Mouse (Mus musculus) hindbrain, embryonic 16.5 days (tissue): ENCODE data around the gene Esrrg. TPM values are rescaled to one million over a fixed set of nuclear protein-coding genes. Genes with fewer than 3 reads are reported as not detected.

Source experiments
- ATAC-seq: fragments of 200-750 bp; cut with Nextera tagmentation; 2 replicates; pipeline ENCODE4 v1.8.0; 2017; ENCODE audit warnings: moderate TSS enrichment, moderate library complexity
- H3K27ac ChIP-seq: fragments of 300-500 bp; sonication (generic); 2 replicates; pipeline ENCODE4 v1.5.1; 2014; ENCODE audit warnings: low read depth, mild to moderate bottlenecking, control low read depth, low read length, moderate library complexity
- H3K27me3 ChIP-seq: fragments of 300-500 bp; sonication (generic); replicated peaks from 2 replicates; pipeline ENCODE4 v1.6.1; 2014; ENCODE audit warnings: low read length; ENCODE audit not compliant: control insufficient read depth, insufficient read depth
- H3K36me3 ChIP-seq: fragments of 300-500 bp; sonication (generic); 2 replicates; pipeline ENCODE4 v1.6.1; 2014; ENCODE audit warnings: mild to moderate bottlenecking, low read length, moderate library complexity, mixed read lengths; ENCODE audit not compliant: control insufficient read depth, insufficient read depth
- H3K4me1 ChIP-seq: fragments of 300-500 bp; sonication (generic); 2 replicates; pipeline ENCODE4 v1.6.1; 2014; ENCODE audit warnings: low read depth, low read length; ENCODE audit not compliant: control insufficient read depth, insufficient read depth
- H3K4me2 ChIP-seq: fragments of 300-500 bp; sonication (generic); 2 replicates; pipeline ENCODE4 v1.6.1; 2014; ENCODE audit warnings: mild to moderate bottlenecking, low read length, control low read depth, moderate library complexity
- H3K4me3 ChIP-seq: fragments of 300-500 bp; sonication (generic); 2 replicates; pipeline ENCODE4 v1.5.1; 2014; ENCODE audit warnings: mild to moderate bottlenecking, low read length, control low read depth, moderate library complexity
- H3K9ac ChIP-seq: fragments of 300-500 bp; sonication (generic); 2 replicates; pipeline ENCODE4 v1.6.1; 2014; ENCODE audit warnings: low read depth, mild to moderate bottlenecking, control low read depth, low read length, moderate library complexity
- H3K9me3 ChIP-seq: fragments of 300-500 bp; sonication (generic); 2 replicates; pipeline ENCODE4 v1.6.1; 2014; ENCODE audit warnings: mild to moderate bottlenecking, low read length, moderate library complexity; ENCODE audit not compliant: control insufficient read depth
- WGBS: fragments of 180-500 bp; shearing (Covaris S2); extraction: QIAGEN DNeasy Blood & Tissue Kit; methylation state at CpG from one replicate; pipeline ENCODE4 v1.1.7; 2014; 5-methylcytosine and 5-hydroxymethylcytosine counted together
- polyA plus RNA-seq: library from polyadenylated mRNA; unstranded; fragments of >200 nt; fragmentation: Nextera tagmentation; extraction: Ambion mirVana; gene quantifications from 2 replicates; pipeline ENCODE4 v1.2.1, GENCODE M21; 2015

Gene Esrrg
- polyA plus RNA-seq, 1 experiment from 2014 or later = 38.6 TPM

GRCm38 (mm10) chr1:187799300-187799699, 190.7 kb downstream of the Esrrg start:
- Histone ChIP-seq H3K4me1 (no peaks in the 10 kb centered on the region), H3K9ac (no peak overlapping the region), H3K4me2 (no peak overlapping the region), H3K36me3 (no peaks in the 10 kb centered on the region), H3K9me3 (no peaks in the 10 kb centered on the region), H3K27ac (no peak overlapping the region), H3K27me3 (no peaks in the 10 kb centered on the region), H3K4me3 (no peak overlapping the region)
- 58% methylated on average over 7 of the region's 7 CpGs for WGBS
- no peak for ATAC-seq

GRCm38 (mm10) chr1:187800761-187801160, 192.2 kb downstream of the Esrrg start:
- Histone ChIP-seq H3K4me2 (no peak overlapping the region), H3K4me3 (no peak overlapping the region), H3K27me3 (no peaks in the 10 kb centered on the region), H3K9me3 (no peaks in the 10 kb centered on the region), H3K9ac (no peak overlapping the region), H3K36me3 (no peaks in the 10 kb centered on the region), H3K4me1 (no peaks in the 10 kb centered on the region), H3K27ac (no peak overlapping the region)
- ATAC-seq = no peak
- 80% methylated on average over 10 of the region's 10 CpGs for whole genome bisulfite sequencing

GRCm38 (mm10) chr1:187803566-187803965, 195.0 kb downstream of the Esrrg start:
- no peak for ATAC-seq
- H3K4me1 ChIP-seq = peaks cover 5% of the 10 kb centered on the region
- no peaks in the 10 kb centered on the region for H3K36me3 ChIP-seq
- no peaks in the 10 kb centered on the region for H3K27me3 ChIP-seq
- H3K27ac ChIP-seq = no peak overlapping the region
- H3K9ac ChIP-seq = no peak overlapping the region
- H3K9me3 ChIP-seq = no peaks in the 10 kb centered on the region
- WGBS = 30% methylated on average over 5 of the region's 5 CpGs
- H3K4me3 ChIP-seq = no peak overlapping the region
- H3K4me2 ChIP-seq = no peak overlapping the region

GRCm38 (mm10) chr1:187803997-187804396, 195.4 kb downstream of the Esrrg start:
- no peaks in the 10 kb centered on the region for H3K36me3 ChIP-seq
- H3K27me3 ChIP-seq = no peaks in the 10 kb centered on the region
- no peak overlapping the region for H3K4me2 ChIP-seq
- WGBS = 9% methylated on average over 5 of the region's 5 CpGs
- no peak overlapping the region for H3K4me3 ChIP-seq
- no peak overlapping the region for H3K27ac ChIP-seq
- no peaks in the 10 kb centered on the region for H3K9me3 ChIP-seq
- peaks cover 5% of the 10 kb centered on the region for H3K4me1 ChIP-seq
- no peak for ATAC-seq
- H3K9ac ChIP-seq = no peak overlapping the region

- H3K4me2 ChIP-seq = no peak overlapping the region
- no peak overlapping the region for H3K27ac ChIP-seq
- peaks cover 5% of the 10 kb centered on the region for H3K4me1 ChIP-seq
- no peaks in the 10 kb centered on the region for H3K9me3 ChIP-seq
- ATAC-seq = no peak
- 81% methylated on average over 6 of the region's 6 CpGs for WGBS
- H3K27me3 ChIP-seq = no peaks in the 10 kb centered on the region
- H3K36me3 ChIP-seq = no peaks in the 10 kb centered on the region
- no peak overlapping the region for H3K9ac ChIP-seq
- no peak overlapping the region for H3K4me3 ChIP-seq
These were observed 196.4 kb downstream of the Esrrg start for GRCm38 (mm10) chr1:187805001-187805400.

GRCm38 (mm10) chr1:187807477-187808390, 199.1 kb downstream of the Esrrg start:
- 39% methylated on average over 12 of the region's 12 CpGs for WGBS
- H3K4me3 ChIP-seq = no peak overlapping the region
- ATAC-seq = peak; percentile 68; the same call in 1 of the 2 replicates
- no peak overlapping the region for H3K9ac ChIP-seq
- H3K27me3 ChIP-seq = no peaks in the 10 kb centered on the region
- peak overlapping the region; percentile 1; the same call in 1 of the 2 replicates for H3K27ac ChIP-seq
- no peak overlapping the region for H3K4me2 ChIP-seq
- peaks cover 5% of the 10 kb centered on the region for H3K4me1 ChIP-seq
- no peaks in the 10 kb centered on the region for H3K36me3 ChIP-seq
- no peaks in the 10 kb centered on the region for H3K9me3 ChIP-seq

- no peaks in the 10 kb centered on the region for H3K9me3 ChIP-seq
- WGBS = 66% methylated on average over 5 of the region's 5 CpGs
- no peak overlapping the region for H3K4me2 ChIP-seq
- no peak overlapping the region for H3K27ac ChIP-seq
- no peak overlapping the region for H3K4me3 ChIP-seq
- H3K9ac ChIP-seq = no peak overlapping the region
- no peak for ATAC-seq
- peaks cover 5% of the 10 kb centered on the region for H3K4me1 ChIP-seq
- H3K27me3 ChIP-seq = no peaks in the 10 kb centered on the region
- H3K36me3 ChIP-seq = no peaks in the 10 kb centered on the region
These were observed 199.9 kb downstream of the Esrrg start for GRCm38 (mm10) chr1:187808391-187808922.

GRCm38 (mm10) chr1:187809546-187809945, 201.0 kb downstream of the Esrrg start:
- ATAC-seq = no peak
- Histone ChIP-seq H3K27ac (no peak overlapping the region), H3K4me2 (no peak overlapping the region), H3K9me3 (no peaks in the 10 kb centered on the region), H3K9ac (no peak overlapping the region), H3K27me3 (no peaks in the 10 kb centered on the region), H3K36me3 (no peaks in the 10 kb centered on the region), H3K4me1 (peaks cover 5% of the 10 kb centered on the region), H3K4me3 (no peak overlapping the region)
- 83% methylated on average over 3 of the region's 3 CpGs for WGBS

GRCm38 (mm10) chr1:187819406-187819805, 210.8 kb downstream of the Esrrg start:
- H3K4me1 ChIP-seq = no peaks in the 10 kb centered on the region; the same call in 1 of the 2 replicates
- no peaks in the 10 kb centered on the region for H3K27me3 ChIP-seq
- no peaks in the 10 kb centered on the region for H3K9me3 ChIP-seq
- H3K4me3 ChIP-seq = no peak overlapping the region
- H3K9ac ChIP-seq = no peak overlapping the region
- 95% methylated on average over 5 of the region's 5 CpGs for WGBS
- ATAC-seq = no peak
- H3K4me2 ChIP-seq = no peak overlapping the region
- no peak overlapping the region for H3K27ac ChIP-seq
- no peaks in the 10 kb centered on the region for H3K36me3 ChIP-seq
